Mouse (Mus musculus) G1E (cell line): ENCODE results near the gene Kdsr. TPM values are rescaled to one million over a fixed set of nuclear protein-coding genes. Genes with fewer than 3 reads are reported as not detected.

Experiments used
- ATAC-seq: 2 replicates; pipeline ENCODE4 v1.8.0; 2016; ENCODE audit warnings: mild to moderate bottlenecking; ENCODE audit not compliant: insufficient number of reproducible peaks, poor library complexity, low FRiP score, severe bottlenecking; ENCODE audit errors: extremely low read depth
- DNase-seq: peaks from one replicate; pipeline ENCODE4 v3.0.0; 2012; ENCODE audit warnings: low spot score
- H3K27me3 ChIP-seq: 2 replicates; pipeline ENCODE4 v1.6.1; 2012; ENCODE audit warnings: mild to moderate bottlenecking, low read length, inconsistent platforms; ENCODE audit not compliant: insufficient read depth
- H3K36me3 ChIP-seq: replicated peaks from 2 replicates; pipeline ENCODE3; 2012; ENCODE audit warnings: mild to moderate bottlenecking, inconsistent platforms
- H3K4me1 ChIP-seq: 2 replicates; pipeline ENCODE4 v1.6.1; 2012; ENCODE audit warnings: low read depth, low read length, inconsistent platforms, mixed read lengths; ENCODE audit not compliant: insufficient read depth
- H3K4me3 ChIP-seq: 2 replicates; pipeline ENCODE4 v1.5.1; 2012; ENCODE audit warnings: low read depth, mild to moderate bottlenecking, inconsistent platforms, low read length, moderate library complexity, mixed read lengths
- H3K9me3 ChIP-seq: replicated peaks from 2 replicates; pipeline ENCODE4 v1.6.1; 2012; ENCODE audit warnings: inconsistent platforms
- CTCF ChIP-seq: IDR thresholded peaks from 2 replicates; pipeline ENCODE4 v1.5.1; 2012; ENCODE audit warnings: low read depth, low read length, inconsistent platforms, mixed read lengths
- GATA1 ChIP-seq: IDR thresholded peaks from 2 replicates; pipeline ENCODE4 v1.6.1; 2012; ENCODE audit warnings: borderline replicate concordance, low read length, inconsistent platforms, mixed read lengths
- GATA2 ChIP-seq: IDR thresholded peaks from 2 replicates; pipeline ENCODE4 v1.6.1; 2012; ENCODE audit warnings: low read depth, low read length, inconsistent platforms, borderline replicate concordance
- POLR2AphosphoS5 ChIP-seq: IDR thresholded peaks from 2 replicates; pipeline ENCODE4 v1.6.1; 2012; ENCODE audit warnings: low read depth, low read length, inconsistent platforms; ENCODE audit not compliant: insufficient replicate concordance
- TAL1 ChIP-seq: conservative IDR thresholded peaks from 2 replicates; pipeline ENCODE4 v1.6.1; 2012; ENCODE audit warnings: low read depth, low read length, inconsistent platforms, mixed read lengths
- polyA plus RNA-seq: library from polyadenylated mRNA; stranded (reverse); fragments of >175 nt; gene quantifications from 2 replicates; pipeline ENCODE4 v1.2.3, GENCODE M21; 2012
- total RNA-seq, 2 experiments: library from RNA; stranded (forward) in 1 of 2; stranded (reverse) in 1 of 2; fragments of 200-1000 nt in 1 of 2; fragments of >200 nt in 1 of 2; fragmentation: Nextera tagmentation in 1 of 2; gene quantifications; 2 replicates each; pipeline ENCODE4 v1.2.3; 2014 to 2017

Kdsr gene
- total RNA-seq (2014; fragmentation: Nextera tagmentation) (15.7 and 27.1 TPM in 2 replicates), total RNA-seq (2017) (63.9 TPM in 2 replicates), polyA plus RNA-seq (5.9 and 9.3 TPM in 2 replicates)

GRCm38 (mm10) chr1:106759572-106760435 lies at the start of gene Kdsr:
Gene Kdsr (minus strand): TSS chr1:106759727.
- peak; percentile 98 for DNase-seq
- Histone ChIP-seq H3K36me3 (peaks cover 48% of the 10 kb centered on the region), H3K4me1 (peaks cover 32% of the 10 kb centered on the region), H3K27me3 (no peaks in the 10 kb centered on the region), H3K4me3 (peak within 1 kb of the TSS; percentile 85), H3K9me3 (no peaks in the 10 kb centered on the region)
- peak; percentile 86 for ATAC-seq
- no peak for TF ChIP-seq GATA2
- TF ChIP-seq GATA1, result no peak
- no peak; the same call in 1 of the 2 replicates for TF ChIP-seq POLR2AphosphoS5
- TF ChIP-seq TAL1, result no peak
- TF ChIP-seq CTCF, result no peak

GRCm38 (mm10) chr1:106799931-106800330 lies 40.4 kb upstream of the Kdsr start:
- Histone ChIP-seq H3K36me3 (no peaks in the 10 kb centered on the region), H3K4me1 (peaks cover 11% of the 10 kb centered on the region), H3K27me3 (no peaks in the 10 kb centered on the region), H3K4me3 (no peak overlapping the region), H3K9me3 (0 out of 2 replicates have a peak, but pooled peaks cover 2% of the 10 kb centered on the region)
- TF ChIP-seq TAL1, result no peak
- no peak for TF ChIP-seq CTCF
- TF ChIP-seq POLR2AphosphoS5, result no peak
- TF ChIP-seq GATA1, result no peak
- TF ChIP-seq GATA2, result no peak
- ATAC-seq, result no peak
- DNase-seq, result no peak

DNA sequence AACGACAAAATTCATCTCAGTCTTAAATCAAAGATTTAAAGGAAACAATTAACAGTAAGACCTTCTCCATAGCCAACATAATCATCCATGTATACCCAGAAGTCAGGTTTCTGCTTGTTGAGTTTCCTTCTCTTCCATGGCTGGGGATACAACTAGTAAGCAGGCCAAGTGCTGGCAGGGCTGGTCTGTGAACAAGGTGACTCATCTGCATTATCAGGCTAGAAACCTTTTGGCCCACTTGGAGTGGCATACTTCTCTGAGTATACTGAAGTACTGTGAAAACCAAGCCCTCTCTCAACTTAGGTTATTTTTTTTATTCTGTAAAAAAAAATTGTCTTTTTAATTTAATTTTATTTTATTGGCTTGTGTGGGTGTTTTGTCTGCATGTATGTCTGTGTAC lies 39.9 kb upstream of the Kdsr start:
- H3K4me3 ChIP-seq, result no peak overlapping the region
- ATAC-seq, result no peak
- no peak for DNase-seq
- H3K4me1 ChIP-seq, result peaks cover 13% of the 10 kb centered on the region
- H3K36me3 ChIP-seq, result no peaks in the 10 kb centered on the region
- H3K27me3 ChIP-seq, result no peaks in the 10 kb centered on the region
- TF ChIP-seq TAL1, result no peak
- TF ChIP-seq GATA2, result no peak
- no peak for TF ChIP-seq POLR2AphosphoS5
- no peak for TF ChIP-seq GATA1
- H3K9me3 ChIP-seq, result 0 out of 2 replicates have a peak, but pooled peaks cover 2% of the 10 kb centered on the region

DNA sequence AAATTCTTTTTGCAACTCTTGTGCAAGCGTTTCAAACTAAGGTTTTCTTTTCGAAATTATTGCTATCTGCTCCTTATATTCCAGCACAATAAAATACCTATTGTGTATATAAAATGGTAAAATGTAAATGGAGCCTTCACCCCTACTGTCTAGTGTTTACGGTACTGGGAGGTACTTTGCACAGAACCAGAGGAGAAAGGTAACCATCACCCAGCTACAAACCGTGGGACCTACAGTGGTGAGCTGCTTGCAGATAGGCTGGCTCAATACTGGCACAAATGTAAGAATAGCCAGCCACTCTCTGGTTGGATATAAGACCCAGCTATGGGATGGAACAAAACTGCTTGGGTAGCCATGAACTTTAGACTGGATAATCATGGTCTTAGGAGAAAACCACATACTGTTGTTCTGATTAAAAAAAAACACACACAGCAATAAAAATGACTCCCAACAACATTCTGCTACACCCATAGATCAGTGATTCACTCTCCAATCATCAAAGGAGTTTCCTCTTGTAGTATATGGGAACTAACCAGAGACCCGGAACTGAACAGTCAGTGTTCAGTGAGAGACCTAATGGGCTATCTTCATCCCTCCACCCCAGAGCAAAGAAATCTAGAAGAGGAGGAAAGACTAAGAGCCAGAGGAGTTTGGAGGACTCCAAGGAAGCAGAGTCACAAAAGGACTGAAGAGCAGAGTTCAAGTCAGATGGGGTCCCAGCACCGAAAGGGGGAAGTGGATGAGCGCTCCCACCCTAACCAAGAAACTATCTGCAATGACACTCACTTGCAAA lies 37.7 kb upstream of the Kdsr start:
- no peak for TF ChIP-seq POLR2AphosphoS5
- TF ChIP-seq CTCF, result no peak
- no peak for TF ChIP-seq TAL1
- no peak for TF ChIP-seq GATA2
- peaks cover 10% of the 10 kb centered on the region for H3K36me3 ChIP-seq
- H3K4me3 ChIP-seq, result peak overlapping the region; percentile 91
- no peak for ATAC-seq
- H3K27me3 ChIP-seq, result no peaks in the 10 kb centered on the region
- peak; percentile 23 for DNase-seq
- H3K9me3 ChIP-seq, result no peaks in the 10 kb centered on the region
- H3K4me1 ChIP-seq, result peaks cover 30% of the 10 kb centered on the region

DNA sequence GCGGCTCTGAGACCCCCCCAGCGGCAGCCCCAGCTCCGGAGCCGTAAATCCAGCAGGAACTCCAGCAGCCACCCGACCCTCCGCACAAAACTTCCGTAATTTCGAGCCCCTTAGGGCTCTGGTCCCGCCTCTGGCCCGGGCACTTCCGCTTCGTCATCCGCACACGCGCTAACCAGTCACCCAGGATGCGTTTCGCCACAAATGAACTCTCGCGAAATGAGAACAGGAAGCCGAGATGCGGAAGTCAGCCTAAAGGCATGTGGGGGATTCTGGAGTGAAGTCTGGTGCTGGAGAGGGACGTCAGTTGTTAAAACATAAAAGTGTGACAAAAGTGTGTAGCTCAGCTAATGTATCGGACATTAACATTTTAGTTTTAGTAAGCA lies 37.0 kb upstream of the Kdsr start, which contains the start of gene Vps4b:
Gene Vps4b, minus strand, starts transcription at position 187 of the 383 bp plus-strand sequence.
- H3K27me3 ChIP-seq, result no peaks in the 10 kb centered on the region
- peak; percentile 95 for ATAC-seq
- no peaks in the 10 kb centered on the region for H3K9me3 ChIP-seq
- peaks cover 15% of the 10 kb centered on the region for H3K36me3 ChIP-seq
- peaks cover 33% of the 10 kb centered on the region for H3K4me1 ChIP-seq
- peak; percentile 89 for DNase-seq
- TF ChIP-seq TAL1 (no peak), POLR2AphosphoS5 (peak; percentile 31; the same call in 1 of the 2 replicates), GATA1 (no peak), GATA2 (no peak), CTCF (no peak)
- H3K4me3 ChIP-seq, result peak within 1 kb of the TSS; percentile 91
